Mouse (Mus musculus) c-Kit-positive CD71-positive TER-119-positive erythroid progenitor cells, embryonic 14.5 days (primary cell): ENCODE measurements around the gene Gm20716.
"Not testable (repeated sequence)": the region's sequence is repeated elsewhere in the genome, so short reads cannot be mapped to it uniquely, and the experiment has no call there.

Experiments
- DNase-seq: peaks from one replicate; pipeline ENCODE4 v3.0.0-alpha.2; 2013; ENCODE audit warnings: low spot score

The Gm20716 gene

DNA sequence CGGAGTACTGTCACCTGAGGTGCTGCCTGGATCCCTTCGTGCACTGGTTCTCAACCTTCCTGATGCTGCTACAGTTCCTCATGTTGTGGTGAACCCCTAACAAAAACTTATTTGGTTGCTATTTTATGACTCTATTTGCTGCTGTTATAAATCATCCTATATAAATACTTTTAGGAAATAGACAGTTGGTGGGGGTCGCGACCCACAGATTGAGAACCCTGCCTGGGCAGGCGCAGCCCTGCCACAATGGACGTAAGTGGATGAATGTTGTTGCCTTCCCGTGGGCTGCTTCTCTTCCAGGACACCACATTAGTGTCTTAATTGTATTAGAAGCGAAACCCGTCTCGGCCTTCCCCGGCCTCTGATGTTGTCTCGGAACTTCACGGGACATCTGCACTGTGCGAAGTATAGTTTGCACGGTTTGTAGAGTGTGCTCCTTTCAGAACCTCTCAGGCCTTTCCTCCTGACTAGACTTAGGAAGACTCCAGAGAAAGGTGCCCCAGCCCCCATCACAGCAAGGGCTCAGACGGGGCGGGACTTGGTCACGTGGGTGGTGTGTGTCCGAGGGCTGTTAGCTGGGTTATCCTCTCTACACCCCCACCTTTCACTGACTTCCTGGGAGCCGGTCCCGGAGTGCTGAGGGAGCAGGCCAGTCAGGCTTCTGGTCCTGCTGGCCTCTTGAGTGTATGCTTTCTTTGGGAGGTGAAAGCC, 63.3 kb downstream of the Gm20716 start:
- no peak for DNase-seq

GRCm38 (mm10) chr2:168161978-168162377, 68.2 kb downstream of the Gm20716 start:
- DNase-seq = no peak

- DNase-seq = no peak
Measured at GRCm38 (mm10) chr2:168161514-168161971, 68.6 kb downstream of the Gm20716 start.

GRCm38 (mm10) chr2:168160370-168160930, 69.7 kb downstream of the Gm20716 start:
- no peak for DNase-seq

DNA sequence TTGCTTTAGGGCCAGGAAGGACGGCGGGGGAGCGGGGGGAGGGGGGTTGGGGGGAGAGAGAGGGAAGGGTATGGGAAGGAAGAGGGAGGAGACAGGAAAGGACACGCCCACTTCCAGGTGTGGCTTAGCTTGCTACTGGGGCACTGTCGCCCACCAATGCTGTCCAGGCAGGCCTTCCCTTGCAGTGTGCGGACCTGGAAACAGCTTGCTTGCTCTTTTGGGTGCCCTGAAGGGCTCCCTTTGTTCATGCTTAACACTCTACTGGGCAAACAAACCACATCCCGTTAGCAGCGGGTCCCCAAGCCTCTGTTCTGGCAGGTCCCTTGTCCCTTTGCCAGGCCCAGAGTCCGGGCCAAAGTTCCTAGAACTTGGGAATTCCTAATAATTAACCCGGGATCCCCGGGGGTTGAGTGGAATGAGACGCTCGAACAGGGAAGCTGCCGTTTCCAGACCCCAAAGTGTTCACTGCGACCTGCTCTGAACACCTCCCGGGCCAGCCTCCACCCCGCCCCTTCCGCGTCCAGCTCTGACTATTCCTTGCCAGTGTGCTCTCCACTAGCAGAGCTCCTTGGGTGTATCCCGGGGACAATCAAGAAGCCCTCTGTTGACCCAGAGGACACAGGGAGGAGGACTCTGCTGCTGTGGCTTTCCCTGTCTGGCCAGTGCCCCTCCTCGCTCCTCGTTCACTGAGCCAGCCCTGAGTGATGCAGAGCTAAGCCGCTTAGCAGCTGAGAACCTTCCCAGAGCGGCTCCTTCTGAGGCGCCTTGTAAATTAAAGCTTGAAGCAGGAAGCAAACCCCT, 71.1 kb downstream of the Gm20716 start:
- DNase-seq = no peak

- not testable (repeated sequence) for DNase-seq
Measured at GRCm38 (mm10) chr2:168157974-168158373, 72.2 kb downstream of the Gm20716 start.

DNA sequence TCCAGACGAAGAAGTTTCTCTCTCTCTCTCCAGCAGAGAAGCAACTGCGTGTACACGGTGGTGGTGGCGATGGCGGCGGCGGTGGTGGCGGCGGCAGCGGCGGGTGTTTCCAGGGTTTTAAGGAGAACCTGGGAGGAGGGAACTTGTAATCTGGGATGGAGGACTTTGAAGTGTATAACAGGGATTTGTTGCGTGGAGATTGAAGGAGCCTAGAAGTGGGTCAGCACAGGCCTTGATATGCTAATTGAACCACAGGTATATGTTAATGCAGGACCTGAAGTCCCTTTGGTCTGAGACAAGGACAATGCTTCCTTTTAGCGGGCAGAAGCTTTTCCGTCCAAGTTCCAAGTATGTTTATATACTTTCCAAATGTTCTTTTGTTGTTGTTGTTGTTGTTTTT, 73.8 kb downstream of the Gm20716 start:
- no peak for DNase-seq

DNA sequence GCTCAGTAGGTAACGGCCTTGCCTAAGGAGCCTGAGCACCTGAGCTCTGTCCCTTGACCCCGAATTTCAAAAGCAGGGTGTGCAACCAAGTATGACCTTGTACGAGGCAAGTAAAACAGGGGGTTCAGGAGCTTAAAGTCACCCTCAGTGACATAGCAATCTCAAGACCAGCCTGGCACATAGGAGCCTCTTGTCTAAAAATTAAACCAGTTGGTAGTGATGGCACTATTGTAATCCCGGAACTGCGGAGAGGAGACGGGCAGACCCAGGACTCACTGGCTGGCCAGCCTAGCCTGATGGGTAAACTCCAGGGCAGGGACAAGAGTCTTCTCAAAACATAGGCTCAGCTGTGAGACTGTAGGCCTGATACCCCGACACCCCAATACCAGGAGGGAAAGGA, 74.5 kb downstream of the Gm20716 start:
- no peak for DNase-seq

DNA sequence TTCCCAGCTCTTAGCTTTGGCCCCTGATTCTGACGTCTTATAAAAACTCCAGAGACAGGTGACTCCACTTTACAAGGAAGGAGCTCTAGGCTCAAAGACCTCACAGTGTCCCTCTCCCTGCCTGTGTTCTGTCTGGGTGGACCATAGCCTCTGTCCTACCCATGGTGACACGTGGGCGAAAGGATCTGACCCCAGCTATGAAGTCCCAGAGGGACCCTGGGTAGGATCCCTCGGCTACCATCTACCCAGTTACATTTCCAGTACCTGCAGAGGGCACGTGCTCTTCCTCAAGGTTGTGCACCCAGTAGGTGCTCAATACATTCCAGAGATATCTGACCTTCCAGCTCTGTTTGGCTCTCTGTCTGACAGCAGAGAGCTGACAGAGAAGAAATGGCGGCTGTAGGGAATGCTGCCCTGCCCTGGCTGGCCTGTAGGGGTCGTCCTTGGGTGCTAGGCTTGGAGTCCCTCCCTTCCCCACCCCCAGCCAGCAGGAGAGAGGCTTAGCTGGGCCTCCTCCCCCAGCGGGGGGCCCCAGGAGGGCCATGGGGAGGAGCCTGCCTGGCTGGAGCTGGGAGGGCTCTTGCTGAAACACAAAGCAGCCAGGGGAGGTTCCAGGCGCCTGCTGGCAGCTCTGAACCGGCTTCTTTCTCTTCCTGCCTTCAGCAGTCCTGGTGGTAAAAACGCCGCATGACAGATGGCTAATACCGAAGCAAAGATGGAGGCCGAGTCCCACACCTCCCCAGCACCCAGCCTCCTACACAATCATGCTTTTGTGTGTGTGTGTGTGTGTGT, 75.9 kb downstream of the Gm20716 start:
- peak; percentile 94 for DNase-seq

- no peak for DNase-seq
Measured at GRCm38 (mm10) chr2:168149241-168149640, 80.9 kb downstream of the Gm20716 start.

DNA sequence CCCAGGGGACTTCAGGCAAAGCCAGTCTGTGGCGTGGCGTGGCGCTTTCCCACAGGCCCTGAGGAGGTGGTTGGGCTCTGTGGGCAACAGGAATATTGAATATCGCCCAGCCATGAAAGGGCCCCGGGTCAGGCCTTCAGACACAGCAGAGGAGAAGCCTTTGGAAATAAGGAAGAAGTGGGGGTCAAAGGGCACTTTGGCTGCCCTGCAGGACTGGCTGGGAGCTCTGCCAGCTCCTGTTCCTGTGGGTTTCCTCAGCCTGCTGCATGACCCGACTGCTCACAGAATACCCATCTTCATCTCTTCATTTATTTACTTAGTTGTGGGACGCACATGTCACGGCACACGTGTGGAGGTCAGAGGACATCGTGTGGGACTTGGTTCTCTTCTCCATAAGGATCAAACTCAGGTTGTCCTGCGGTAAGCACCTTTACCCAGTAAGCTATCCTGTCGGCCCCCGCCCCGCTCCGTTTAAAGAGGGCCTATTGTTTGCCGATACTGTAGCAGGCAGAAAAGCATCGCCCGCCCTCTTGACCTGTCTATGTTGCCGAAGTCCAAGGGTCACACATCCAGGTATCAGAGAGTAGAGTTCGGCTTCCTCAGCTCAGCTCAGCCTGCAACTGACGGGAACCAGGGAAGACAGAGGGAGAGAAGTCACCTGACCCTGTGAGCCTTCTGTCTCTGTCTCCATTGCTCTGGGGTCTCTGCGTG, 82.3 kb downstream of the Gm20716 start:
- DNase-seq = no peak

DNA sequence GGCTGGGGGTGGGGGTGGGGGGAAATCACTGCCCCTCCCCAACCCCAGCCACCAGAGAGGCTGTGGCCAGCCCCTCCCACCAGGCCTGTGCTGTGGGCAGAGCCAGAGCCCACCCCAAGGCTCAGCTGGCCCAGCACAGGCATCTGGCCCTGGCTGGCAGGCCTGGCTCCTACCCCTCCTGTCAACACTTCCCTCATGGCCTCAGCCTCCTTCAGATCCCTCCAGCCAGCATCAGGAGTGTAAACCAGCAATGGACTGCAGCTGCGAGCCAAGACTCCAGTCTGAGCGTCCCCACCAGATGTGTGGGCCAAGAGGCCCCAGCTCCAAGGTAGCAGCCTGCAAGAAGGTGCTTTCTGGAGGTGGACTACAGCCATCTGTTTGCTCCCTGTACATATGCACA, 84.7 kb downstream of the Gm20716 start:
- no peak for DNase-seq

GRCm38 (mm10) chr2:168143794-168144193, 86.4 kb downstream of the Gm20716 start:
- DNase-seq = no peak

DNA sequence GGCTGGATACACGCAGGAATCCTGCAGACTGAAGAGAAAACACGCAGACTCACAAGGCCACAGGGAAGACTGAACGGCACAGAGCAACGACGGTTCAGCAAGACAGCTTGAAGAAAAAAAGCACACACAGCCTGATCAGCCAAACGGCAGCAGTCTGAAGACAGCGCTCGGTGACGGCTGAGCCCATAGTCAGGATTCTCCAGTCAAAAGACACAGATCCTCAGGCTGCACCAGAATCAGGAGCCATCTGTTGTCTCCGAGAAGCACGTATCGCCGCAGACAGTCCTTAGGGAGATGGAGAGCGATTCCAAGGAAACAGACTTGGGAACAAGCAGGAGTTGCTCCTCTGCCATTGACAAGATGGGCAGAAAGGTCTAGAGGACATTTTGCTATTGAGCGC, 93.0 kb downstream of the Gm20716 start:
- DNase-seq = no peak
